Mouse (Mus musculus) CH12.LX (cell line): ENCODE measurements around the gene Rgl1.

Source experiments
- EP300 ChIP-seq: IDR thresholded peaks from 2 replicates; pipeline ENCODE4 v1.6.1; 2011; ENCODE audit warnings: low read length, improper control_type of control experiment
- GABPA ChIP-seq: IDR thresholded peaks from 2 replicates; pipeline ENCODE4 v1.6.1; 2012; ENCODE audit warnings: low read depth, low read length, improper control_type of control experiment, inconsistent platforms; ENCODE audit not compliant: insufficient replicate concordance
- POLR2A ChIP-seq: IDR thresholded peaks from 2 replicates; pipeline ENCODE4 v1.6.1; 2011; ENCODE audit warnings: low read depth, mild to moderate bottlenecking, improper control_type of control experiment, low read length
- POLR2AphosphoS2 ChIP-seq: IDR thresholded peaks from 2 replicates; pipeline ENCODE4 v1.6.1; 2011; ENCODE audit warnings: low read depth, low read length, improper control_type of control experiment
- TCF12 ChIP-seq: IDR thresholded peaks from 2 replicates; pipeline ENCODE4 v1.6.1; 2014; ENCODE audit warnings: low read depth, mild to moderate bottlenecking, inconsistent platforms, low read length, improper control_type of control experiment
- USF1 ChIP-seq: IDR thresholded peaks from 2 replicates; pipeline ENCODE4 v1.6.1; 2014; ENCODE audit warnings: low read depth, mild to moderate bottlenecking, inconsistent platforms, low read length, improper control_type of control experiment
- ZC3H11A ChIP-seq: IDR thresholded peaks from 2 replicates; pipeline ENCODE4 v1.6.1; 2012; ENCODE audit warnings: low read depth, mild to moderate bottlenecking, inconsistent platforms, low read length, improper control_type of control experiment

- TF ChIP-seq POLR2A = no peak
- no peak for TF ChIP-seq POLR2AphosphoS2
- TF ChIP-seq TCF12 = no peak
- TF ChIP-seq EP300 = no peak
- TF ChIP-seq USF1 = no peak
- no peak for TF ChIP-seq GABPA
- TF ChIP-seq ZC3H11A = no peak
Measured at GRCm38 (mm10) chr1:152590321-152590720, 175.8 kb downstream of the Rgl1 start.
